Mouse (Mus musculus): ENCODE data around the gene Scaf4.
A peak's percentile ranks its signal among the peaks of the same experiment; 100 is the strongest.

Scaf4 gene

GRCm38 (mm10) chr16:90202140-90202539, 82.2 kb downstream of the Scaf4 start:
- no peak for DNase-seq (ENCODE audit: low spot score in 2 of 2)

DNA sequence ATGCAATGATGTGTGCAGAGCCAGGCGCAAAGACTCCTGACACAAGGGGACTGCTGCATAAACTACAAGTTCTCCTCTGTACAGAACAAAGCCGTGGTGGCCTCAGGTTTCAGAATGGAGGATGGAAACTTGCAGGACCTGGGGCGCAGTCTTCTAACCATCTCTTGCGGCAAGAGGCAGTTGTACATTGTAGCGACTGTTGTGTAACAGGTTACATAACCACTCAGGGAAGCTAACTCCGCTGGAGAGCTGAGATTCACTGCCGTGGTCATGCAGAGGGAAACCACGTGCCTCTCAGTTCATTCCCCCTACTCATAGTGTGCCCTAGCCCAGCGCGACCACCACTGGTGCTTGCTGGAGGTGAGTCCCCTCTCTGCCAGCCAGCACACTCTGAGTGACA, 85.1 kb downstream of the Scaf4 start:
- no peak for DNase-seq (ENCODE audit: low spot score in 2 of 2)

- no peak for DNase-seq (ENCODE audit: low spot score in 2 of 2)
Observed at GRCm38 (mm10) chr16:90198626-90199025, 85.7 kb downstream of the Scaf4 start.

DNA sequence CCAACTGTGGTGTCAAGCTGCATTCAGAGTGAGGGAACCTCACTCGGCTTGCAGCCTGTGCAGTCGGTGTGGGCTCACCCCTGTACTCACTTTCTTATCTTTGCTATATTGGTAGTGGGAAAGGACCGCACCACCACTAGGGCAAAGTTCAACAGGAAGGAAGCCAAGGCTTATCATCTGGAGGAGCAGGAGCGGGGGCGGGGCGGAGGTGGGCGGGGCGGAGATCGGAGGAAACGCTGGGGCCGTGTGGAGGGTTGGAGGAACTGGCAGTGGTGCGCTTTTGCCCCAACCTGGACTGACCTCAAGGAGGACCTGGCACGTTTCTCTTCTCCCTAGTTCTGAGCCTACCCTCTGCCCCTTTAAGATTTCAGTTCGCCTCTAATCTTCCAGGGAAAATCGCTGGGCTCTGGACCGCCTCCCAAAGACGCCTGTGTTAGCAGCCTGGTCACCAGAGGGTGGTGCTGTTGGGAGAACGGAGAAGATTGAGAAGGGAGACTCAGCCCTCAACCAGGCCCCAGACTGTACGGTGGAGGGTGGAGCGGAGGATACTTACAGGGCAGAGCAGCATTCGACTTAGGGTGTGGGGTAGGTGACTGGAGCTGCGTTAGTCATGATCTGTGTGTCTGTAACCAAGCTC, 86.8 kb downstream of the Scaf4 start:
- DNase-seq (ENCODE audit: low spot score in 2 of 2), result peak in 1 of 2 experiments; percentile 34

GRCm38 (mm10) chr16:90196688-90197240, 87.5 kb downstream of the Scaf4 start:
- DNase-seq (ENCODE audit: low spot score in 2 of 2), result no peak

- no peak for DNase-seq (ENCODE audit: low spot score in 2 of 2)
Observed at GRCm38 (mm10) chr16:90193719-90194118, 90.6 kb downstream of the Scaf4 start.

- DNase-seq (ENCODE audit: low spot score in 2 of 2), result no peak
Observed at GRCm38 (mm10) chr16:90191289-90191688, 93.0 kb downstream of the Scaf4 start.

- DNase-seq (ENCODE audit: low spot score in 2 of 2), result no peak
Observed at GRCm38 (mm10) chr16:90187453-90187852, 96.8 kb downstream of the Scaf4 start.

DNA sequence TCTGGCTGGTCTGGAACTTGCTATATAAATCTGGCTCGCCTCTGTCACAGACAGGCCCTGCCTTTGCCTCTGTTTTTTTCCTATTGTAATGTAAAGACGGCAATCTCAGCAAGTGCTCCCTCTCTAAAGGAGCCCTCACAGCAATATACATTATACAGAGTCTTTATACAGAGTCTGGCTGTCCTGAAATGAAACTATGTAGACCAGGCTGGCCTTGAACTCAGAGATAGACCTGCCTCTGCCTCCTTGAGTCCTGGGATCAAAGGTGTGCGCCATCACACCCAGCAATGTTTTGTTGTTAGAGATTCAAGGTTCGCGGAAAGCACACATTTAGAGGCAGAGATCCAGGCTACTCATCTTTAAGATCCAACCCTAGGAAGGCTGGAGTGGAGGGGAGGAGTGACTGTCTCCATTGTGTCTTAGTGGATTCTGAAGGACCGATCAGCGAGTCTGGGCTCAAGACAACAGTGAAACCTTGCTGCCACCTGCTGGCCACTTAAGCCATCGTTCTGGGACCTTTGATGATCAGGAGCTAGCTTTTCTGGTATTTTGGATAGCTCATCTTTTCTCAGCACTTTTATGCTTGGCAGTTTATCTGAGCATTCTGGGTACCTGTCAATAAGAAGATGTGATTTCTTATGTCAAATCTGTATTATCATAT, 98.2 kb downstream of the Scaf4 start:
- peak; percentile 70 to 81 for DNase-seq (ENCODE audit: low spot score in 2 of 2)

DNA sequence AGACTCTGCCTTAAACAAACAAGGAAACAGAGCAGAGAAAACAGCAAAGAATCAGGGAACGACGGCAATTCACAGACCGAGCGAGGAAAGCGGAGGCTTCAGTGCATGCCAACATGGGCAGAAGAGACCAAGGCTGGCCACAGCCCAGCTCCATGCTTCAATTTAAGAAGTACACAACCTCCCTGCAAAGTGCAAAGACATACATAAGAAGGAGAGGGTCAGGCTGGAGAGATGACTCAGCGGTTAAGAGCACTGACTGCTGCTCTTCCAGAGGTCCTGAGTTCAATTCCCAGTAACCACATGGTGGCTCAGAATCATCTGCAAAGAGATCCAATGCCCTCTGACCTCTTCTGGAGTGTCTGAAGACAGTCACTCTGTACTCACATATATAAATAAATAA, 100.2 kb downstream of the Scaf4 start:
- no peak for DNase-seq (ENCODE audit: low spot score in 2 of 2)

GRCm38 (mm10) chr16:90181673-90182072, 102.6 kb downstream of the Scaf4 start:
- no peak for DNase-seq (ENCODE audit: low spot score in 2 of 2)

GRCm38 (mm10) chr16:90180975-90181374, 103.3 kb downstream of the Scaf4 start:
- no peak for DNase-seq (ENCODE audit: low spot score in 2 of 2)

- DNase-seq (ENCODE audit: low spot score in 2 of 2), result no peak
Observed at GRCm38 (mm10) chr16:90179892-90180291, 104.4 kb downstream of the Scaf4 start.

- DNase-seq (ENCODE audit: low spot score in 2 of 2), result no peak
Observed at GRCm38 (mm10) chr16:90178404-90178803, 105.9 kb downstream of the Scaf4 start.

GRCm38 (mm10) chr16:90177425-90177824, 106.9 kb downstream of the Scaf4 start:
- no peak for DNase-seq (ENCODE audit: low spot score in 2 of 2)

- DNase-seq (ENCODE audit: low spot score in 2 of 2), result peak; percentile 37 to 72
Observed at GRCm38 (mm10) chr16:90176472-90176871, 107.8 kb downstream of the Scaf4 start.

Measured in frontal cortex, postnatal 14 days (tissue).